Mouse (Mus musculus) erythroblast, adult 5-6 weeks (primary cell): Measurements from ENCODE around the gene Pias1. TPM values are rescaled to one million over a fixed set of nuclear protein-coding genes. Genes with fewer than 3 reads are reported as not detected.
A peak's percentile ranks its signal among the peaks of the same experiment; 100 is the strongest.

ENCODE experiments used
- ATAC-seq: replicated peaks from 2 replicates; pipeline ENCODE4 v1.8.0; 2016; ENCODE audit warnings: moderate number of reproducible peaks, mild to moderate bottlenecking, moderate TSS enrichment, inconsistent platforms; ENCODE audit not compliant: poor library complexity, low FRiP score, severe bottlenecking
- total RNA-seq, 2 experiments: library from RNA; stranded (forward) in 1 of 2; stranded (reverse) in 1 of 2; fragments of 150-400 nt in 1 of 2; fragments of 200-764, 138-1000 nt in 1 of 2; gene quantifications; 2 replicates each; pipeline versions ENCODE4 v1.2.3 to v1.2.4; 2015 to 2017; ENCODE audit warnings: low replicate concordance in 2 of 2

Pias1 gene
- total RNA-seq (2015; ENCODE audit: low replicate concordance), result 29.0 and 45.0 TPM in 2 replicates
- total RNA-seq (2017; ENCODE audit: low replicate concordance), result 20.1 and 26.5 TPM in 2 replicates

- no peak for ATAC-seq
Measured at GRCm38 (mm10) chr9:62987824-62988223, at the start of gene Pias1. Gene Pias1 (minus strand): TSS chr9:62987924.

GRCm38 (mm10) chr9:63035431-63035830, 47.7 kb upstream of the Pias1 start:
- no peak for ATAC-seq

- ATAC-seq, result no peak
Measured at GRCm38 (mm10) chr9:63031011-63031782, 43.5 kb upstream of the Pias1 start.

- no peak for ATAC-seq
Measured at GRCm38 (mm10) chr9:63022486-63022885, 34.8 kb upstream of the Pias1 start.

GRCm38 (mm10) chr9:63007371-63007770, 19.6 kb upstream of the Pias1 start:
- no peak for ATAC-seq

GRCm38 (mm10) chr9:63006081-63006820, 18.5 kb upstream of the Pias1 start:
- no peak for ATAC-seq

- no peak for ATAC-seq
Measured at GRCm38 (mm10) chr9:62998561-62998960, 10.8 kb upstream of the Pias1 start.

- ATAC-seq, result no peak
Measured at GRCm38 (mm10) chr9:62997626-62998025, 9.9 kb upstream of the Pias1 start.

GRCm38 (mm10) chr9:62995186-62995585, 7.5 kb upstream of the Pias1 start:
- no peak for ATAC-seq

GRCm38 (mm10) chr9:62990134-62990533, 2.4 kb upstream of the Pias1 start:
- ATAC-seq, result no peak

- peak; percentile 100 for ATAC-seq
Measured at GRCm38 (mm10) chr9:62980777-62981202, 6.9 kb downstream of the Pias1 start.

GRCm38 (mm10) chr9:62980162-62980776, 7.5 kb downstream of the Pias1 start:
- ATAC-seq, result no peak

- ATAC-seq, result no peak
Measured at GRCm38 (mm10) chr9:62979461-62980161, 8.1 kb downstream of the Pias1 start.

GRCm38 (mm10) chr9:62977152-62977551, 10.6 kb downstream of the Pias1 start:
- ATAC-seq, result no peak

GRCm38 (mm10) chr9:62975830-62976229, 11.9 kb downstream of the Pias1 start:
- ATAC-seq, result no peak

- no peak for ATAC-seq
Measured at GRCm38 (mm10) chr9:62974439-62974838, 13.3 kb downstream of the Pias1 start.

GRCm38 (mm10) chr9:62972073-62972745, 15.5 kb downstream of the Pias1 start:
- ATAC-seq, result peak; percentile 60

- no peak for ATAC-seq
Measured at GRCm38 (mm10) chr9:62970345-62970744, 17.4 kb downstream of the Pias1 start.

GRCm38 (mm10) chr9:62966018-62966417, 21.7 kb downstream of the Pias1 start:
- no peak for ATAC-seq
